Mouse (Mus musculus): ENCODE results near the gene Asna1.

Asna1 gene

DNA sequence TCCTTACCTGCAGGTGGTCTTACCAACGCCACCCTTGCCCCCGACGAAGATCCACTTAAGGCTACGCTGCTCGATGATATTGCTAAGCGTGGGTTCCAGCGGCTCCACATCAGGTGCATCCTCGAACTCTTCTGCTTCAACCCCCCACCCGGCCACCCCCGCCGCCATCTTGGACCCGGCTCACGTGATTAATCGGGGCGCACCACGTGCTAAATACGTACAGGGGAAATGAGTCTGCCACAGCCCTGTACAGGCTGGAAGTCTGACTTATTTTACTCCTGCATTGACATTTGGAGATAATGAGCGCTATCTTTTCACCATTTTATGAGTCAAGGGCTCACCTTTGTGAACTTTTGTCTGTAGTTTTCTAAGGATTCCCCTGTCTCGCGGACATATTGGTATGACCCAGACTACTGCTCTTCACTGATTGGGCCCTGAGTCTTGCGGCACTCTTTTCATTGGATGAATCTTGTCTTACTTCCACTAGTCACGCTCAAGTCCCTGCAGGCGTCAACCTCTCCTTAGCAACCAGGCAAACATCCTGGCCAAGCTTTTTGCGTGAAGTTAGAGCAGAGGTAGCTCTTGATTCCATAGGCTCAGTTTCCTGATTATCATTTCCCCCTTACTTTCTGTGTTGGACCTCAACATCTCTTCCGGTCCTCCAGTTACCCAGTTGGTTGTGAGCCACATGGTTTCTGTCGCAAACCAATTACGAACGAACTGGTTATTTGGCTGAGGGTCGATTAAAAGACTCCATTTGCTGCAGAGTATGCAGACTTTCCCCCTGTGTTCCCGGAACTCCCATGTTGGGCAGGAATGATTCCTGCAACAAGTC lies at the start of gene Asna1:
TSS of gene Asna1 (minus strand) at position 184 of the 835 bp plus-strand sequence.
- peak; percentile 91 for DNase-seq (ENCODE audit: low read depth)

DNA sequence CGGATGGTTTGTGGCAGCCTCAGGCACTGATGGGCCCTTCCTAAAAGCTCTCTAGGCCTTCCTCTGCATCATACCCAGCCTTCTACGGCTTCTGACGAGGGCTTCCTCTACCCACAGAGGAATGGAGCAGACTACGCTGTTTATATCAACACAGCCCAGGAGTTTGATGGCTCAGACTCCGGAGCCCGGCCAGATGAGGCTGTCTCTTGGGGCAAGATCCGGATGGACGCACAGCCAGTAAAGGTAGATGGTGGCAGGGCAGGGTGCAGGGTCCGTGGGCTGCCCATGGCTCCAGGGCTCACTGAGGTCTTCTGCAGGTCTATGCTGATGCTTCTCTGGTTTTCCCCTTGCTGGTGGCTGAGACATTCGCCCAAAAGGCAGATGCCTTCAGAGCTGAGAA lies 49.5 kb upstream of the Asna1 start:
- no peak for DNase-seq (ENCODE audit: low read depth)

- DNase-seq (ENCODE audit: low read depth) = no peak
Observed at GRCm38 (mm10) chr8:85074167-85074566, 49.1 kb upstream of the Asna1 start.

DNA sequence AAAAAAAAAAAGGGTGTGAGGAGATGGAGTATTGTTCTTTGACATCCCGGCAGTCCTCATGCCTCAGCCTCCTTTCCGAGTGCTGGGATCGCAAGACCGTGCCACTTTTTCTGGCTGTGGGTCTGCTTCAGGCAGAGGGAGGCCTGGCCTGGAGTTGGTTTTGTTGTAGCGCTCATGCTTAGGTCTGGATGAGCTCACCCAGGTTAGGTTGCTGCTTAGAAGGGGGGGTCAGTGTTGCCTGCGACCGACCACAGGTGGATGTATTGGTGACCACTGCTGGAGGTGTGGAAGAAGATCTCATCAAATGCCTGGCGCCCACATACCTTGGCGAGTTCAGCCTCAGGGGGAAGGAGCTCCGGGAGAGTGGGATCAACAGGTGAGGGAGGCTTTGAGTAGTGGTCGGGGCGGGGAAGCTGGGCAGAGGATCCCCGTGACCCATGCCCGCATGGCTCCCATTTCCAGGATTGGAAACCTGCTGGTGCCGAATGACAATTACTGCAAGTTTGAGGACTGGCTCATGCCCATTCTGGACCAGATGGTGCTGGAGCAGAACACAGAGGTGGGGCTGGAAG lies 48.0 kb upstream of the Asna1 start:
- no peak for DNase-seq (ENCODE audit: low read depth)

DNA sequence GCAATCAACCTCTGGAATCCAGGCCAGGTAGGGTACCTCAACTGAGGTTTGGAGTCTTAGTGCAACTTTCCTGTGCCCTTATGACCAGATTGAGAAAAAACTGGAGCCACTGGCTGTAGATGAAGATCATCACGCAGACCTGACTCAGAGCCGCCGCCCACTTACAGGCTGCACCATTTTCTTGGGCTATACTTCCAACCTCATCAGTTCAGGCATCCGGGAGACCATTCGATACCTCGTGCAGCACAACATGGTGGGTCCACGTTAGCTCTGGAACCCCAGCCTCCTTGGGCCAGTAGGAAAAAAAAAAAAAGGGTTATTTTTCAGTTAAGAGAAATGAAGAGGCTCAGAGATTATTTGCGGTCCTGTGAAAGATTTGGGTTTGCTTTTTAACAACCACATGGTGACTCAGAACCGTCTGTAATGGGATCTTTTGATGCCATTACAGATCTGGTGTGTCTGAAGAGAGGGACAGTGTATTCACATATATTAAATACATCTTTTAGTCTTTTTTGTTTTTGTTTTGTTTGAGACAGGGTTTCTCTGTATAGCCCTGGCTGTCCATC lies 47.4 kb upstream of the Asna1 start:
- peak; percentile 63 for DNase-seq (ENCODE audit: low read depth)

DNA sequence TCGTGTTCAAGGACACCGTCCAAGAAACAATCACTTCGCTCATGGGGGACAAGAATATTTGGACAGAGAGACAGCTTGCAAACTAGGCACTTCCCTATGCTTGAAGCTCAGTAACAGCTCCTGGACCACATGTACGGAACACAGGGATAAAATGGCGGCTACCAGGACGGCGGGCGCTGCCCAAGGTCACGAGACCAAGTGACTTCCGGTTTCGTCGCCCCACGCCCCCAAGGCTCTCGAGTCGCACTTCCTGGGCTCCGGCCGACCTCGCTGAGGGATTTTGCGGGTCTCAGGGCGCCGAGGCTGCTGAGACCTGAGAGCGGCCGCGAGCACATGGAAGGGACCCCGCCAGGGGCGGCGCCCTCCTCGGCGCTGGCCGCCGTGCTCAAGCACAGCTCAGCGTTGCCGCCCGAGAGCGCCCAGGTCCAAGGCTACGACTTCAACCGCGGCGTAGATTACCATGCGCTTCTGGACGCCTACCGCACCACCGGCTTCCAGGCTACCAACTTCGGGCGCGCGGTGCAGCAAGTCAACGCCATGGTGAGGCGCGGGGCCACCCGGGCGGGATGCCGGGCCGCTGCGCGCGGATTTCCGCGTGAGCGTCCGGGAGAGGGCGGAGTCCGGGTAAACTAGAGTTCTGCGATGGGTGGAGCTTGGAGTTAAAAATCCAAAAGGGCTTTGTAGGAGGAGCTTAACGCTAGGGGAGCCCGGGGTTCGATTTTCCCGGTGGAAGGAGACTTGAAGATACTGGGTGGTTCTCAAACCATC lies 46.6 kb upstream of the Asna1 start, which contains the start of gene Dhps:
TSS of gene Dhps (plus strand) at position 244 of the 768 bp plus-strand sequence.
- peak; percentile 95 for DNase-seq (ENCODE audit: low read depth)

DNA sequence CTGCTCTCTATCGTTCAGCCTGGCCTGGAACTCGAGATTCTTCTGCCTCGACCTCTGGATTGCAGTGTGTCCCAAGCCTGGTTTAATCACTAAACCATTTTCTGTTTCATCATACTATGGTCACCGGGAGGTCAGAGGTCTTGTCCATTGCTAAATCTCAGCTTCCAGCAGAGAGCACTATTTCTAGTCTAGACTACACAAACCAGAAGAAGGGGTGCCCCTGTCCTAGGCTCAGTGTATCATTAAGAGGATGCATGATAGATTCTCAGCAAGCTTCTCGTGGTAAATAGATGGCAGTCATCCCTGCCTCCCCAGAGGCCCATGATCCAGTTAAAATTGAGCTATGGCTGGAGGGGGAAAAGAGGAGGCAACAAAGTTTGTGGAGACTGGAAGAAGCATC lies 46.0 kb upstream of the Asna1 start:
- DNase-seq (ENCODE audit: low read depth) = peak; percentile 62

DNA sequence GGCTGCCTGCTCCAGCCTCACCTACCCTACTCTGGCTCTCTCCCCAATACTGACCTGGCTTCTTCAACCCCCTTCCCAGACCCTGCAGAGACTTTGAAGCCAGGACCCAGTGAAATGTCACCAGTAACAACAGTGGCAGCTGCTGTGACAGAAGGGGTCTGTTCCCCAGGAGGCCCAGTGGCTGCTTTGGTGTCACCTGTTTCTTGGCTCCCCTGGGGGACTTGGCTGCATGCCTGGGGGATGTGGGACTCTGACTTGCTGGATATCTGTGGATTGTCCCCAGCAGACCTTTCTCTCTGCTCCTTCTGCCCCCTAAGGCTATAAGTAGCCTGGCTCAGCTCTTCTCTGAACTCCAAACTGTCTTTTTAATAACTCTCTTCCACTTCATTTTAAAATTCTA lies 42.9 kb upstream of the Asna1 start, which contains the start of gene Gm5741:
TSS of gene Gm5741 (minus strand) at position 1 of the 400 bp plus-strand sequence.
- no peak for DNase-seq (ENCODE audit: low read depth)

- DNase-seq (ENCODE audit: low read depth) = no peak
Observed at GRCm38 (mm10) chr8:85067155-85067554, 42.1 kb upstream of the Asna1 start.

GRCm38 (mm10) chr8:85065213-85065612 lies 40.1 kb upstream of the Asna1 start:
- peak; percentile 28 for DNase-seq (ENCODE audit: low read depth)

GRCm38 (mm10) chr8:85062603-85063002 lies 37.5 kb upstream of the Asna1 start:
- no peak for DNase-seq (ENCODE audit: low read depth)

DNA sequence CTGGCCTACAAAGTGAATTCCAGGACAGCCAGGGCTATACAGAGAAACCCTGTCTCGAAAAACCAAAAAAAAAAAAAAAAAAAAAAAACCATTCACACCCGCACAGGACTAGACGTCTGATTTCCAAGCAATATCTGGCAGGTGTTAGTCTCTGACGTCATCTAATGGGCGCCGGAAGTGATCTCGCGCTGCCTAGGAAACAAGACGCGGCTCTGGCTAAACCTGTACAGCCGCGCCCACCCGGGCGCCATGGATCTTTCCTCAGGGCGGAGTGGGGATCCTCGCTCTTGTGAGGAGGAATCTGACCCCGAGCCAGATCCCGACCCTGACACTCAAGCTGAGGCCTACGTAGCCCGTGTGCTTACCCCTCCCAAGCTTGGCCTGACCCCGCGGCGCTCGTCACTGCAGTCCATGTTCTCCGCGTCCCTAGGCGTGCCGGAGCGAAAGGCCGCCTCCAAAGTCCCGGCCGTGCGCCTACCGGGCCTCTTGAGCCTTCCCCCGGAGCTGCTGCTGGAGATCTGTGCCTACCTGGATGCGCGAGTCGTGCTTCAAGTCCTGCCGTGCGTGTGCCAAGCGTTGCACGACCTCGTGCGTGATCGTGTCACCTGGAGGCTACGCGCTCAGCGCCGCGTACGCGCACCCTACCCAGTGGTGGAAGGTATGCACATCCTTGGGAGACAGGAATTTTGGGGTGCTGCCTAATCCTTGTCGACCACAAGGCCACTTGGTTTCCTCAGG lies 35.0 kb upstream of the Asna1 start, which contains the start of gene Fbxw9:
TSS of gene Fbxw9 (plus strand) at position 177 of the 738 bp plus-strand sequence.
- peak; percentile 94 for DNase-seq (ENCODE audit: low read depth)

DNA sequence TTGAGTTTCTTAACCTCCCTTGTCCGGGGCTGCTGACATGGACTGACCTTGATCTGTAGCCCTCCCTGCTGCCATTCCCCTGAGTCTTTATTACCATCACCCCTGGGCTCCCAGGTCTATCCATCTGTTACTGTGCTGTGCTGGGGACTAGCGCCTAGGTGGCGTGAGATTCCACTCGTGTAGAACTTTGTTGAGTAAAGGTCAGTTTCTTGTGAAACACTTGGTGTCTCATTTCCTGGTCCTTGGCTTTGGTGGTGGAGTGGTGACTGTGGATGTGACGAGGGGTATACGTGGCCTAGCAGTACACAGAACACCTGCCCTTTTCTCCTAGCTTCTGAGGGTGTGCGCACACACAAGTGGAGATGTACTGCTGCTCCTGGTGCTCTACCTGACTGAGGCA lies 32.3 kb upstream of the Asna1 start:
- DNase-seq (ENCODE audit: low read depth) = no peak

DNA sequence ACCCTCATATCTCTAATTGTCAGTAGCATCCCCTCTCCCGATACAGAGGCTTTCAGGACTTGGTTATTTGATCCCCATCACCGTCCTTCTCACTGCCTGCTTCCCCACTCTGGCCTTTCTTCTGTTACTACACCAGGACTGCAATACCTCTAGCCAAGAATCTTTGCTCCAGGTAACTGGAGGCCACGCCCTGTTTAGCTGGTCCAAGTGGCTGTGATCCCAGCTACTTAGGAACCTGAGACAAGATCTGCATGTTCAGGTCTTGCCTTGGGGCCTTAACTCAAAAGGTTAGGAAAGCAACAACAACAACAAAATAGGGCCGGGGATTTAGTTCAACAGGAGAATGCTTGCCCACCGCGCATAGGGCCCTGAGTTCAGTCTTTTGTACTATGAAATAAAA lies 18.5 kb upstream of the Asna1 start:
- no peak for DNase-seq (ENCODE audit: low read depth)

GRCm38 (mm10) chr8:85037681-85038531 lies 12.8 kb upstream of the Asna1 start:
- peak; percentile 64 for DNase-seq (ENCODE audit: low read depth)

DNA sequence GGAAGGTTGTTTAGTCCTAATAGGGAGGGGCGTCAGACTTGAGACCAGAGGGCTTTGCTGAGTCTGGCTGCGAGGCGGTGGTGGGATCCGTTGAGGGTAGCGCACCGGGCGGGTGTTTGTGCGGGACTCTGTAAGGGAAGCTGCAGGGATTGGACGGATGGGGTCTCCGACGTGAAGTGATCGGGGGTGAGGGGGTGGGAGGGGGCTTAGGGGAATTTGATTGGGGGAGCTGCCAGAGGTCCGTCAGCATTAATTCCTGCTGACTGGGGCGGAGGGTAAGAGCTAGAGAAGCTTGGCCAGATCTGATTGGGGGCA lies 12.2 kb upstream of the Asna1 start:
- DNase-seq (ENCODE audit: low read depth) = no peak

DNA sequence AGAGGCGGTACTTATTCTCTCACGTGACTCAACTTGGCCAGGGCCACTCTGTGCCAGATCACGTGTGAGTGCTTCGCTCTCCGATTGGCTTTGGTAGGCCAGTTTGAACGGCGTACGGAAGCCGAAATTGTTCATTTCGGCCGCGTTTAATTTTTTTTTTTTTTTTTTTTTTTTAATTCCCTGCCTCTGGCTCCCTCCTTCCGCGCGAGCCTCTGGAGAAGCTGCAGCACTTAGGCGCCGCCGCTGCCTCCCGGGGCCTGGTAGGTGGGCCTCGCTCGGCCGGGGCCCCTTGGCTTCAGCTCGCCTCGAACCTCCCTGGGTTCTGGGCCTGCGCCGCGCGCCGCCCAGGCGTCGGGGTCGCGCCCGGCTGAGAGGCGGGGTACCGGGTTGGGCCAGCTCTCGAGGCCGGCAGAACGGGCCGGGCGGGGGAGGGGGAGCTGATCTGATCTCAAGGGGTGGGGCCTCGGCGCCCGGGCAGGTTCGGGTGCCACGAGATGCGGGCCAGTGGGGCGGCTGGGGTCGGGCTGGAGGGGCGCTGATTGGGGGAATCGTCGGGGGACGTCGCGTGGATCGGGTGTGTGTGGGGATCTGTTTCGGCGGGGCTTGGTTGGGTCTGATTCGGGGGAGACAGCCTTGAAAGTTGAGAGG lies 11.8 kb upstream of the Asna1 start, which contains the start of gene Tnpo2:
TSS of gene Tnpo2 (plus strand) at position 198 of the 648 bp plus-strand sequence.
- peak; percentile 97 for DNase-seq (ENCODE audit: low read depth)

GRCm38 (mm10) chr8:85036381-85036717 lies 11.3 kb upstream of the Asna1 start:
- no peak for DNase-seq (ENCODE audit: low read depth)

DNA sequence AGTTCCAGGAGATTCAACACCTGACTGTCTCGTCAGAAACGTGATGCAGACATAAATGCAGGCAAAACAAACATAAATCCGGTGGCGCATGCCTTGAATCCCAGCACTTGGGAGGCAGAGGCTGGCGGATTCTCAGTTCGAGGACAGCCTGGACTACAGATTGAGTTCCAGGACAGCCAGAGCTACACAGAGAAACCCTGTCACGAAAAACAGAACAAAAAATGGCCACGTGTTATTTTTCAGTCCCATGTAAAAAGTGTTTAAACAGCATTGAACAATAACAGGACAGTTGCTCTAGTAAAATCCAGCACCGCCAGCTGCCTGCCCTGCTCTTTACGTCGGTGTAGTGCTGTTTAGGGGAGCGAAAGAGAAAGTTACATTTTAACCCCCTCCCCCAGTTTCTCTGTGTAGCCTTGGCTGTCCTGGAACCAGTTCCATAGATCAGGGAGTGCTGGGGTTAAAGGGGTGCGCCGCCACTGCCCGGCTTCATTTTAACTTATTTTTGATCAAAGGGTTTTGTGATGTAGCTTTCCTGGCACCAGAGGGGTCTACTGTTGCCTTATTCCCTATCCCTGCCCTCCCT lies 10.7 kb upstream of the Asna1 start:
- peak; percentile 67 for DNase-seq (ENCODE audit: low read depth)

DNA sequence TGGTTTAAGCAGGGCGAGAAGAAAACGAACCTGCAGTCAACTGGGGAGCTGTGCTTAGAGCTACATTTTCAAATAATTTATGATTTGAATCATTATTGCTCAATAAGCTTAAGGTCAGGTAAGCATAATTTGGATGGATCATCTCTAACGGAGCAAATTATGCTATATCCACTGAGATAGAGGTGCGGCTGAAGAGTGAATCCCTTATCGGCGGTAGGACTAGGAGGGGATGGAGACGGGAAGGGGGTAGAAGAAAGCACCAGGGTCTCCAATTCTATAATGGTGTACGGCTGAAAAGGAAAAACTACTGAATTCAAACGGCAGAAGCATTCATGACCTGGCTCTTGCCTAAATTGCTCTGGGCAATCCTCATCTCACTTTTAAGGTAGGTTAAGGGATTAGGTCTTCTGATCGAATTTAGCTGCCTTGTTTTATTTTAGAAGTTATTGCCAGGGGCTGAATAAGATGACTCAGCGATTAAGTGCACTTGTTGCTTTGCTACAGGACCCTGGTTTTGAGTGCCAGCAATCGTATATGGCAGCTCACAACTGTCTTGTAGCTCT lies 10.2 kb upstream of the Asna1 start:
- no peak for DNase-seq (ENCODE audit: low read depth)

Data from NIH3T3 (cell line).